Mouse (Mus musculus) left cerebral cortex, postnatal 10 days (tissue): ENCODE data around the gene Selenof. TPM values are rescaled to one million over a fixed set of nuclear protein-coding genes. Genes with fewer than 3 reads are reported as not detected.
"Not testable (repeated sequence)": the region's sequence is repeated elsewhere in the genome, so short reads cannot be mapped to it uniquely, and the experiment has no call there.

Source experiments
- DNase-seq, 2 experiments: peaks; one replicate each; pipeline ENCODE4 v3.0.0; 2021 to 2022; ENCODE audit warnings: low spot score in 2 of 2, mixed read lengths in 1 of 2; ENCODE audit errors: extremely low spot score in 1 of 2
- intact Hi-C: fragments of 180-260 bp; cut with DNase I; formaldehyde crosslinking; loops from one replicate; pipeline ENCODE4 v1.15.1; 2025
- total RNA-seq, 2 experiments: library from RNA; stranded (reverse); gene quantifications; 2 replicates each; pipeline ENCODE4 v1.2.3; 2021

Selenof gene
- total RNA-seq, 2 experiments from 2014 or later: 274 to 290 TPM

DNA sequence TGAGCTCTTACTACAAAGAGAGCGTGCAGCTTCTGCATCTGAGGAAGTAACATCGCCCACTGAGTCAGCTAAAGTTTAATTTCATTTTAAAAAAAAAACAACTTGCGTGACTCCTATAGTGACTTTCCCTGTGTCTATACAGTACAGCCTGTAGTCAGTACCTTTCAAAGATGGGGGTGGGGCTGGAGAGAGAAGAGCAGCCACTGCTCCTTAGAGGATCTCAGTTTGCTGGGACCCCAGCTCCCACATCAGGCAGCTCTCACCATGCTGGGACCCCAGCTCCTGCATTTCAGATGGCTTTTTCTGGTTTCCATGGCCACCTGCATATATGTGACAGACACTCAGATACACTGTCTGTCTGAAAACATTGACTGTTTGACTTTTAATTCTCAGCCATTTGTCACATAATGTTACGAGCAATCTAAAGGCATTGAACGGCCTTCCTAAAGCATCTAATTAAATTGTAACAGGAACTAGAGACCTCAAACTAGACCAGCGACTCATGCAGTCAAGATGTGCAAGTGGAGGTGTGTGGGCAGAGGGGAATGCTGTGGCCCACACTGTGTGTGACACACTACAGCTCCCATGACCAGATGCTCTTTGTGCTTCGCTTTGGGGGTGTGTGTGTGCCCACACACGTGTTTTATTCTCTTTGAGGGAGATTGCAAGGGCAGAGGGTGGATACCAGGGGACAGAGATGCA lies 19.2 kb downstream of the Selenof start:
- DNase-seq: no peak
- intact Hi-C loops: no loop called here

DNA sequence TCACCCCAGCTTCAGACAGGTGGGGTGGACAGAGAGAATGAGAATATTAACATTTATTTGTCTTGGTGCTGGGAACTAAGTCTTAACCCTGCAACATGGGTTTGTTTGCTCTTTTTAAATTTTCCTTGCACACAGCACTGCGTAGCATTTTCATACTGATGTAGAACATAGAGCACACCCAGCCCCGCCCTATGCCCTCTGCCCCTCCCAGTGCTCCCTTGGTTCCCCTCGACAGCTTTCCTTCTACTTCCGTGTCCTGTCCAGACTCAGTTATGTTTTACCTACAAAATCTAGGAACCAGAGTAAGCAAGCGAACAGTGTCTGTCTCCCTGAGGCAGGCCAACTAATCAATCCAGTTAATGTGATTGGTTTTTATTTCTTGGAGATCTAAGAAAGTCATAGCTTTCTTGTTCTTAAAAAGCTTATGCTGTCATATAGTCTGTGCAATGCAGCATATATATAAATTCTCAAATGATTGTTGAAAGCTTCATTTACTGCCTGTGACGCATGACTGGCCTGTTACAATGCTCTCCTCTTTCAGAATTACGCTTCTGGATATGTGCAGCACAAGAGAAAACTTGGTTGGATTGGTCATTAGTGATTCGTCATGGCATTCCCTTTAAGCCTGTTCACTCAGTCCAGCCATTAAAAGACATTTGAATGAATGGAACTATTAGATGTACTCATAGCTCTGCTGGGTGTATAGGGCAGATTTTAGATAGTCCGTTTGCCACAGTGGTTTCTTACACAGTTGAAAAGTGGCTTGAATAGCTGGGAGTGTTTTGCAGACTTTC lies 23.1 kb downstream of the Selenof start:
- intact Hi-C loops: no loop called here
- no peak for DNase-seq

DNA sequence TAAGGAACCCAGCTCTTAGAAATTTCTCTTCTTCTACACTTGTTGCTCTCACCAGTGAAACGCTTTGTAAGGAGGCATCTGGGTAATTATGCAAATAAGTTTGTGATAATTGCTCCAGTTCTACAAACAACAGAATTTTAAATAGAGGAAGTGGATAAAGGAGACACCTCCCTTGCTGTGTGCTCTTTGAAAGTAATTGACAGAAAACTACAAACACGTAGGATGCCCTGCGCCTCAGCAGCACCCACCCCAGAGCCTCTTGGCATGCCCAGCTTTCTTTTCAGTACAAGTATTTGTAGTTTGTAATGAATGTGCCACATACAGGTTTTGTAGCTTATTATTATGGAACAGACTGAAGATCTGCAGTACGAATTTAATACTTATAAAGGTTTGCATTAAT lies 27.0 kb downstream of the Selenof start:
- DNase-seq: no peak
- intact Hi-C loops: no loop called here

DNA sequence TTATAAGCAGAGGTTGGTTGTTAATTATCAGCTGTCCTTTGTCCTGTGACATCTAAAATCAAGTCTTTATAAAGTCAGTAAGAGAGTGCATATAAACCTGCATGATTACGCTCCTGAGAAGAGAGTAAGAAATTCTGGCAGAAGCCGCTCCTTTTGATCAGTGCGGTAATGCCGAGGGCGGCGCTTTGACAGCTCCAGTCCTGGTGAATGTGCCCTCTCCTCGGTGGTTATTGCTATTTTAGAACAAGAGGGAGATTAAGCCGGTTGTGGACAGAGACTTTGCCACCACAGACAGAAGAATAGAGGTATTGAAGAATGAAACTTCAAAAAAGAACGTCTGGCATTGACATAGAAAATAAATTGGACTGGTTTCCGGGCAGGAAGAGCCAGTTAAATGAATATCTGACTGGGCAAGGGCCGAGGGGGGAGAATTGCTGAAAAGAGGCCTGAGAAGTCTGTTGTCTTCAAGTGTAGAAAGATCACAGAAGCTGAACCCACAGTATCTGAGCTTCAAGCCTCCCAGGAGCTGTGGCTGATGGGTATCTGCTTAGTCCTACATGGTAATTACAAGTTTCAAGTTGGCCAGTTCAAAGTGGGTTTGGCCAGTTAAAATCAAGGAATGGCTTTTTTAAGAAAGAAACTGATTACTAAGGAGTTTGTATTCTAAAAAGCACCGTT lies 27.8 kb downstream of the Selenof start:
- DNase-seq: no peak
- intact Hi-C loops: no loop called here

DNA sequence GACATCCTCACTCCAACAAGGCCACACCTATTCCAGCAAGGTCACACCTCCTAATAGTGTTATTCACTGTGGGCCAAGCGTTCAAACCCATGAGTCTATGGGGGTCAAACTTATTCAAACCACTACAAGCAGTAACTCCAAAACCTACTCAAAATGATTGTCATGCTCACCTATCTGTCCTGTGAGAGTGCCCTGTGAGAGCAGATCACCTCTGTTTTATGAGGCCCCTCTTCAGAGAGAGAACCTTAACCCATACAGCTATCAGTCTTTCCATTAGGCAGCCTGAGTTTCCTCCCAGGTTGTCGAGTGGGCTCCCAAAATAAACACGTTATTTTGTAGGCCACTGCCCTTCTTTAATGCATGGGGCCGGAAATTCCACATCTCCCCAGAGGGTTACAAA lies 32.3 kb downstream of the Selenof start:
- no peak for DNase-seq
- intact Hi-C loops: no loop called here

DNA sequence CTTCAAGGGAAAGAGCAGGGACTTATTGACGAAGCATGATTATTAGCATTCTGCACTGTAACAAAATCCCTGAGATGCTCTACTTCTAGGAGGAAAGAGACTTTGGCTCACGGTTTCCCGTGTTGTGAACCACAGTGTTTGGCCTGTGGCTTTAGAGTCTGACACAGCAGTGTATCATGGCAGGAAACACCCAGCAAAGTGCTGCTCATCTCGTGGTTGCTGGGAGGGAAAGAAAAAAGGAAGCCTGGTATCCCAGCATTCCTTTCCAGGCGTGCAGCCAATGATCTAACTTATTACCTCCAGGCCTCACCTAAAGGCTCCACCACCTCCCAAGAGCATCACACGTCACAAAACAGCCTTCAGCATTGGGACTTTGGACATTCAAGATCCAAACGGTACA lies 32.7 kb downstream of the Selenof start:
- DNase-seq: no peak
- intact Hi-C loops: no loop called here

DNA sequence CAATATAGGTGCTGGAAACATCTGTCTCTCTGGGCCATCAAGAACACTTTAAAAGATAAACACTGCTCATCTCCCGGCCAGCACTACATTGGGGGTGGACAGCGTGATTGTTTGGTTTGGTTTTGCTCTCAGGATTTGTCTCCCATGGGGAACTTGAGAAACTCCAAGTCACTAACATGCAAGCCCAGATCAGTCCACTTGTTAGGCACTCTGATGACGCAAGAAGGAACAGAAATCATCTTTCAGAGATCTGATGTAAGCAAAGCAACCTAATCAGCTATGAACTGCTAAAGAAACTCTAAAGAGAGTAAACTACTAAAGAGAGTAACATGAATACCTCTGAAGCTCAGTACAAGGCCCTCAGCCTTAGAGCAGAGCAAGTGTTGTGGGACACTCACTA lies 33.5 kb downstream of the Selenof start:
- intact Hi-C loops: no loop called here
- DNase-seq: no peak

DNA sequence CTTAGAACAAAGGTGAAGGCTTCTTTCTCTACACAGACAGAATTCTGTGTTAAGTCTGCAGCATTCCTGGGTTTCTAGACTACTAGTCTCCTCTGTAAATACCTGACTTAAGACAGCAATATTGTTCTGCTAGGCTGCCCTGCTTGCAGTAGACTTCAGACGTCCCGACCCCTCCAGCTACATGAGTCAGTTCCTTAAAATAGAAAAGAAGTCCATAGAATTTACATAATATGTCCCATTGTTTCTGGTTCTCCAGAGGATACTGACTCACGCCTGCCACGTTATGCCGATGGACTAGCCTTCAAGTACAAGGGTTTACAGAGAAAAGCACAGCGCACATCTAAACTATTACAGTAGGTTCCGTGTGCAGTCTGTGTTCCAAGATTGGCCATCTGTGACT lies 34.1 kb downstream of the Selenof start:
- intact Hi-C loops: no loop called here
- no peak for DNase-seq

DNA sequence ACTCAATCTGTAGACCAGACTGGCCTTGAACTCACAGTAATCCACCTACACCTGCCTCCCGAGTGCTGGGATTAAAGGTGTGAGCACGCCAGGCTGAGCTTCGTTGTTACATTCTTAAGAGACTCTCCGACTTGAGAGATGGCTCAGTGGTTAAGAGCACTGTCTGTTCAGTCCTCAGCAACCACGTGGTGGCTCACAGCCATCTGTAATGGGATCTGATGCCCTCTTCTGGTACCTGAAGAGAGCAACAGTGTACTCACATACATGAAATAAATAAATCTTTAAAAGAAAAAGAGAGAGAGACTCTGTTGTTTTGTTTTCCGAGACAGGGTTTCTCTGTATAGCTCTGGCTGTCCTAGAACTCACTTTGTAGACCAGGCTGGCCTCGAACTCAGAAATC lies 35.7 kb downstream of the Selenof start:
- intact Hi-C loops, DNase-seq: not testable (repeated sequence)

DNA sequence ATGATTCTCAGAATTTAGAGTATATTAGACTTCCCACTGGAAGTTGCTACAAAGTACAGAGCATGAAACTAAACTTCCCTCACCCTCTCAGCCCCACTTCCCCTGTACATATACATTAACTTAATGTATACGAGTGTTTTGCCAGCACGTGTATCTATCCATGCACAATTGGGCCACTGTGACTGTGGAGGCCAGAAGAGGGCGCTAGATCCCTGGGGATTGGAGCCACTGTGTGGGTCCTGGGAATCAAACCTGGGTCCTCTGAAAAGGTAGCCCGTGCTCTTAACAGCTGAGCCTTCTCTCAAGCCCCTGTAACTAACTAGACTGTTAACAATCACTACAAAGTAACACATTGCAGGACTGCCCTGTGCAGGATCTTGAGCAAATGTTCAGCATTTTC lies 36.3 kb downstream of the Selenof start:
- intact Hi-C loops: no loop called here
- no peak for DNase-seq

DNA sequence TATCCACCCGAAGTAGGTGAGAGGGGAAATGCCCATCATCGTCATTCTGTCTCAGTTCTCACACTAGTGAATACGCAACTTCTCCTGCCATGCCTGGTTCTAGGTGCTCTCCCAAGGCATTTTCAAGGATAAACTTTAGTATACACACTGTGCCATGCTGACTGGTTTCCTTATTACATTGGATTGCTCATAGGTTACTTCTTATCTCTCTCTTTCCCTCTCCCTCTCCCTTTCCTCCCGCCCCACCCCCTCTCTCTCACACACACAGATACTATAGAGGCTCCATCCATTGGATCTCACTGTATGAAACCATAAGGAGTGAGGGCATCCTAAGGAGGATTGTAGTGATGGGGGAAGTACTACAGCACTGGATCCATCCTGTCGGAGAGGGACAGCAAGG lies 38.0 kb downstream of the Selenof start:
- intact Hi-C loops: no loop called here
- DNase-seq: no peak

DNA sequence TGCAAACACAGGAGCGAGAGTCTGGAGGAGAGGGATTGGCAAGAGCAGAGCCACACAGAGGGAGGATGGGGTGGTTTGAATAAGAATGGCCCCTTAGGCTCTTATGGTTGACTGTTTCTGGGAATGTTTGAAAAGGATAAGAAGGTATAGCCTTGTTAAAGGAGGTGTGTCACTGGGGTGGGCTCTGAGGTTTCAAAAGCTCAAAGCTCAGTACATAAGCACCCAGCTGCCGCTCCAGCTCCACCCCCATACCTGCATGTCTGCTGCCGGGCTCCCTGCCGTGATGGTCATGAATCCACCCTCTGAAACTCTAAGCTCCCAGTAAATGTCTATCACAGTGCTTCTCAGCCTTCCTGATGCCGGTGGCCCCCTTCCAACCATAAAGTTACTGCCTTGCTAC lies 40.7 kb downstream of the Selenof start:
- intact Hi-C loops: no loop called here
- DNase-seq: no peak

DNA sequence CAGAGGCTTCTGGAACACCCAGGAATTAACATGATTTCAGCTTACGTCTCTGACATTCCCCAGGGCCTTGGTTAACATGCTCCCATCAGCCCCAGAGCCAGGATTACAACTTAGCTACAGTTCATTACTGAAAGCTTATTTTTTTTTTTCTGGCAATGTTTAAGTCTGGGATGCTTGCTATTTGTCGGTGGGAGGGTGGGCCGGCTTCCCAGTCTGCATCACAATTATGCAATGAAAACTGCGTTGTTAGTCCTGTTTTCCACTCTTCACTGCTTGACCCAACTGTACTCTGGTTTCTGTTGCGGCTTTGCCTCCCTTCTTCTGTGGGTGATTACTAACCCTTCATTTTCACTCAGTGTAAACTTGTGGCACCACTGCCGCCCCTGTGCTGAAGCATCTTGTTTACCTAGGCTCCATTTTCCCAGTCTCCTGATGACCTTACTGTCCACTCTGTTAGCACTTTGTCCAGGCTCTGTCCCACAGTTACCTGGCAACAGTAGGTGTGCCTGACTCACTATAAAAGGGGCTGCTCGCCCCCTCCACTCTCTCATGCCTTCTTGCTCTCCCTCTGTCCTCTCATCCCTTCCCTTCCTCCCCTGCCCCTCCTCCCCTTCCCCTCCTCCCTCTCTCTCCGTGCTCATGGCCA lies 41.6 kb downstream of the Selenof start:
- intact Hi-C loops: no loop called here
- DNase-seq: no peak

DNA sequence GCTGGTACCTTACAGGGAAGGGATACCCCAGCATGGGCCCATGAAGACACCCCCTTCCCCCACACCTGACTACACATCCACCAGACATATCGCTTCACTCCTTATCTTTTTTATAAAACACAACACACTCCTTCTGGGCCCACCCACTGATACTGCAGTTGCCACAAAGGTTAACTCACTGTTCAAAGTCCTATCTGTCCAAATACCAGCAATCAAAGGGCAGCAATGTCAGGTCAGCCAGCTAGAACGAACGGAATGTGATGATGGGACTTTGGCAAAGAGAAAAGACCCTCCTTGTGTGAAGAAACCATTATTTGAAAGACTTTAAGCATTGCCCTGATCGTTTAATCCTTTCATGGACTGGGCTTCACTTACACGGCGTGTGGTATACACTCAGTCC lies 42.3 kb downstream of the Selenof start:
- intact Hi-C loops: no loop called here
- no peak for DNase-seq

DNA sequence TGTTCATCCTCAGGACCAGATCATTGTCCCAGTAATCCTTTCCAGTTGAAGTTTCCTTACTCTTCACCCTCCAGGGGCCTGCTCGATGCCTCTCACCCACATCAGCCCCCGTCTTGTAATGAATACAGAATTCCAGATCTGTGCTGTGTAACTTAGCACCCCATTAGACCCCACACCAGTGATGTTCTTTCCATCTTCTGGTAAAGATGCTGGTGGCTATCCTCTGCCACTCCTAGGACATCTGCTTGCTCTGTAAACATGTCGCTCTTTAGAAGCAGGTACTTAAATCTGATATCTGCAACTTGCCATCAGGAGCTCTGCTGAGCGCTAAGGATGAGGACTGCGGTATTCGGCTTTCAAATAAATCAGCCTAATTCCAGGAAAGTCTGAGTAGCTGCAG lies 44.2 kb downstream of the Selenof start:
- intact Hi-C loops: no loop called here
- no peak for DNase-seq

DNA sequence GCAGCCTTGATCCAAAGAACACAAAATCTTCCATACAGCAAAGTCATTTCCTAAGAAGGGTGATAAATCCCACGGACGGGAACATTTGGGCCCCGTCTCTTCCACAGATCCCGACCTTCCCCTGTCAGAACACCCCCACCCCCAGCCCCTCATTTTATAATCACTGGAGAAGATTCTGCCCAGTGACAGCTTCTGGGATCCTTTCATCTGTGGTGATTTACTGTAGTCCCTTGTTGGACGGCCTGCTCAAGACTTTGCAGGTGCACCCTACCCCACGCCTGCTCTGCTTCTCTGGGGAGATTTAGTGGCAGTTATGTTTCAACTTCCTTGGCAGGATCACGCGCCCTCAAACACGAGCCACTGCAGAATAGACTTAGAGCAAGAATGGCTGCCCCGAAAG lies 44.6 kb downstream of the Selenof start:
- intact Hi-C loops: loop anchor here (5.0 kb wide), 1 partner anchor 162 kb away; no protein-coding TSS in a partner anchor

DNA sequence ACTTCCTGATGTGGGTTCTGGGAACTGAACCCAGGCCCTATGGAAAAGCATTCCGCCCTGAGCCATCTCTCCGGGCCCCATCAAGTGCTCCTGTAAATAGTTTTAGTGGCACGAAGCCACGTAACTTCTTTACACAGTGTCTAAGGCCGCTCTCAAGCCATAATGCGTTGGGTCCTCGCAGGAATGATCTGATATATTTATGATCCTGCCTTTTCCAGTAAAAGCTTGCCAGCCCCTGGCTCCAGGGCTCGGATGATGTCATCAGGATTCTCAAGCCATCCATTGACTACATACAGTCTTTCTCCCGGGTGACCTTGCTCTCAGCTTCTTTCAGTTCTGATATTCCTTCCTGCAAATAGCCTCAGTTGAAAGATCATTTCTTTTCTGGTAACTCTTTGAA lies 45.4 kb downstream of the Selenof start:
- intact Hi-C loops: loop anchor here (5.0 kb wide), 1 partner anchor 163 kb away; no protein-coding TSS in a partner anchor

More for the DNA sequence above, 44.6 kb downstream of the Selenof start:
- DNase-seq: no peak

DNA sequence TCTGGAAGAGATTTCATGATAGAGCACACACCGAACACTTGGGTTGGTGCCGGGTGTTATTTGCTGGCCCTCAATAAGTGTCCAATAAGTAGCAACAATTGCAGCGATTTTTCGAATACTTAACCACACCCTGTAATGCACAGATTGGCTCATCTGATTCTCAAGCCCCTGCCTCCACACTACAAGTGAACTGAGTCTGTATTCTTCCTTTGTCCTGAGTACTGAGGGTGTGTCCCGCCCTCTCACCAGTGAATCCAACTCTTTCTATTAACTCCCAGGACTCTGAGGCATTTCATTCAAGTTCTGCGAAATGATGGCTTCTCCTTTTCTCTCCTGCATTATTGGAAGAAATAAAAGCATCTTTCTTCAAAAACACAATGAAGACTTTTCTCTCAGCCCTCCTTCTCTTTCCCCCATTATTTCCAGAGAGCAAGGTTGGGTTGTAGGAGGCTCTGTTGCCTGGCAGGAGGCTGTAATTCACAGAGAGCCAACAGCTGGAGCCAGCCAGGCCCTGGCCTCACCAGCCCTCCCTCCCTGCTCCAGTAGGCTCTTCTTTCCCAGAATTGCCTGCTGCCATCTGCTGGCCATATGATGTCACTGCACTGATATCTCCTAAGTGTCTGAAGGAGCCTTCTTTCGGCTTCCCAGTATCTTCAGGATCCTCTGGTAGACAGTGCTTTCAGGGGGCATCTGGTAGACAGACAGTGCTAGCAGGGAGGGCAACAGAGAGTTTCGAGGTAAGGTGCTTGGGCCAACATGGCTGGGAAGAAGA lies 46.7 kb downstream of the Selenof start:
- DNase-seq: peak; percentile 86 to 88
- intact Hi-C loops: loop anchor here (5.0 kb wide), 1 partner anchor 165 kb away; no protein-coding TSS in a partner anchor

More for the DNA sequence above, 45.4 kb downstream of the Selenof start:
- no peak for DNase-seq
